Mouse (Mus musculus) heart, postnatal 0 days (tissue): Measurements from ENCODE around the gene Golm1.
"Not testable (repeated sequence)": the region's sequence is repeated elsewhere in the genome, so short reads cannot be mapped to it uniquely, and the experiment has no call there.

Experiments used
- CTCF ChIP-seq: IDR thresholded peaks from 2 replicates; pipeline ENCODE4 v1.5.1; 2016; ENCODE audit warnings: antibody characterized with exemption, control low read depth, low read depth
- EP300 ChIP-seq: IDR thresholded peaks from 2 replicates; pipeline ENCODE4 v1.6.1; 2016; ENCODE audit warnings: antibody characterized with exemption, low read depth

DNA sequence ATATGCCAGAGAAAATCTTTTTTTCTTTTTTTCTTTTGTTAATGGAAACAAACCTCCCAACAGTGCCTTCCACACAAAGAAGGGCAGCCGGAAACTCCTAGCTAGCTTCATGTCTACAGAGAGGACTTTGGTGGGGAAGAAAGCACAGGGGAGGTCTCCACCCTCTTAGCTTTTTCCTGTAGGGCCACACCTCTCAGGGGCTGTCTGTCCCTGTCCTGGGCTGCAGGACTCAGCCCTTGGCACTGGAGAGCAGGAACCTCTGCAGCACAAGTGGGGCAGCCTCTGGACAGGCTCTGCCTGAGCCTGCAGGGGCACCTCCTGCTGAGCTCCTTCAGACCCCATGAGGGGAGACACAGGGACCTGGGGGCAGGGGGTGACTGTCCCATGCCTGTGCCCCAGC lies 24.5 kb upstream of the Golm1 start:
- not testable (repeated sequence) for TF ChIP-seq CTCF, EP300
